Mouse (Mus musculus) layer of hippocampus, adult 8-10 months (tissue): ENCODE measurements at regions not wholly inside any gene's neighbourhood (a gene's known extent, or its start where the extent isn't known, plus 50 kb on each side); places are given as distances from the start of the nearest gene placed in this dataset.
A peak's percentile ranks its signal among the peaks of the same experiment; 100 is the strongest.

ENCODE experiments used
- DNase-seq, 2 experiments: peaks; one replicate each; pipeline ENCODE4 v3.0.0; 2022; ENCODE audit warnings: low spot score in 2 of 2

DNA sequence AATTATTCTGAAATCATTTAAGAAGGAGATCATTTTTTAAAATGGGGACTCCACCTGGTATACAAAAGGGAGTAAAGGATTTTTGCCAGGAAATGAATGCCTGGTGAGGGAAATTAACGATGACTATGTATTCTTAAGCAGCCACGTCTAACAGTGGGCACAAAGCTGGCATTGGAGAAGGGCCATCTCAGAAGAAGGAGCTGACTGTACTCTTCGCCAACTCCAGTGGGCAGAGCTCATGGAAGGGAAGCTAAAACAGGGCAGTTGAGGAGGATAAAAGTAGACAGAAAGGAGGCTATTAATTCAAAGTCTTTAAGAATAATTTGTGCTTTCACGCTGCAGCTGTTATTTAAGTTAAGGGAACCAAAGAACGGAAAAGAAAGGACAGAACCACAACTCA lies 294.2 kb downstream of the H2al1n start:
- DNase-seq, result peak; percentile 23 to 52
